Mouse (Mus musculus): ENCODE measurements around the gene Gm4836. TPM values are rescaled to one million over a fixed set of nuclear protein-coding genes. Genes with fewer than 3 reads are reported as not detected.
"Not testable (repeated sequence)": the region's sequence is repeated elsewhere in the genome, so short reads cannot be mapped to it uniquely, and the experiment has no call there.

The Gm4836 gene
- not detected in 2 replicates for polyA plus RNA-seq (2015; fragmentation: Nextera tagmentation; extraction: Ambion mirVana)

- H3K36me3 ChIP-seq (ENCODE audit: insufficient read depth, low read length); H3K4me2 ChIP-seq (ENCODE audit: low read length); H3K27me3 ChIP-seq (ENCODE audit: insufficient read depth, low read length); H3K27ac ChIP-seq; H3K4me1 ChIP-seq (replicated peaks; ENCODE audit: insufficient read depth, low read length); H3K9me3 ChIP-seq (replicated peaks; ENCODE audit: low read length); H3K4me3 ChIP-seq (replicated peaks; ENCODE audit: low read depth, low read length); ATAC-seq (replicated peaks; ENCODE audit: low FRiP score, low read depth); DNase-seq (ENCODE audit: low spot score); H3K9ac ChIP-seq (ENCODE audit: low read depth, low read length): not testable (repeated sequence)
- WGBS = no CpG with 5 or more reads among the region's 6 CpGs
Observed at GRCm38 (mm10) chrX:28293532-28293931, at the start of gene Gm4836. Gene Gm4836, minus strand, starts transcription at chrX:28293632.
